Mouse (Mus musculus): Measurements from ENCODE around the gene Myh9.

DNA sequence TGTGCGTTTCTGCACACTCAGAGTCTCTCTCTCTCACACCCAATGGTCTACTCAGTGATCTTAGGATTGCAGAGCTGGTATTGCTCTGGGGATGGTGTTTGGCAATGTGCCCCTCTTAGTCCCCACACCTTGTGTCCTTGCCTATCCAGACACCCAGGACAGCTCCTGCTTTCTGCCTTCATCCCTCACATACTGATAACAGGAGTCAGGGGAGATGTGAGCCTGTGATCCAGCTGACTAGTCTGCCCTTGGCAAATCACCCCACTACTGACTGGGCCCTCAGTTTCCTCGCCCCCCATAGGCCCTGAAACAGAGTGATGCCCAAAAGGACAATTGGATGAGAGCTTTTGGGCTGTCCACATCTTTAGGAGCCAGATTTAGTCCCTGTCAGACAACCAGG, 85.9 kb downstream of the Myh9 start:
- TF ChIP-seq CTCF (IDR thresholded peaks at IDR 0.05; ENCODE audit: low read depth) (no peak), EP300 (IDR thresholded peaks at IDR 0.05; ENCODE audit: low read depth) (no peak)

Measured in heart, postnatal 0 days (tissue).